Mouse (Mus musculus) embryonic fibroblast, embryonic 13.5 days (primary cell): ENCODE data around the gene Nup62.
A peak's percentile ranks its signal among the peaks of the same experiment; 100 is the strongest.

ENCODE experiments used
- CTCF ChIP-seq: IDR thresholded peaks from 2 replicates; pipeline ENCODE4 v1.5.1; 2011; ENCODE audit warnings: mild to moderate bottlenecking, control low read depth, low read length, moderate library complexity, borderline replicate concordance; ENCODE audit not compliant: insufficient read depth
- POLR2A ChIP-seq: IDR thresholded peaks from 2 replicates; pipeline ENCODE4 v1.6.1; 2011; ENCODE audit warnings: low read depth, mild to moderate bottlenecking, control low read depth, low read length, moderate library complexity

DNA sequence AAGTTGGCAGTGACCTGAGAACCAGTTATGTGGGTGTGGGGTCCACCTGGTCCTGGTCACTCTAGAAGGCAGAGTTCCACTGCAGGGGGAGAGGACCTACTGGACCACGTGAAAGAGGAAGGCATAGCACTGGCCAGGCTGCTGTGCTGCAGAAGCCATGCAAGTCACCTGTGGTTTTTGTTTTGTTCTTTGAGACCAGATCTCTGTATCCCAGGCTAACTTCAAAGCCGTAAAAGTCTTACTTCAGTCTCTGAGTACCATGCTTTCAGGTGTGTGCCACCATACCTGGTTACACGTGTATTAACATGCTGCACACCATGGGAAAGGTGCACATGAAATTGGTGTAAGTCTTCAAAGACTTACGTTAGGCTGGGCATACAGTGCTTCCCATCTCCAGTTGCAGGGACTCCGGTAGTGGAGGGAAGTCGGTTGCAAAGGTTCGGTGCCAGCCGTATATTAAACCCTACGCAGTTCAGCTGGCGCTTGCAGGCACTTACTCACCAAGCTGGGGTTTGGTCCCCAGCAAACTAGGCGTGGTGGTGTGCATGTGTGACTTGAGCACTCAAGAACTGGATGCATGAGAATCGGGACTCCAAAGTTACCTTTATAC is 35.8 kb downstream of the Nup62 start:
- TF ChIP-seq CTCF (no peak), POLR2A (0 out of 2 replicates have a peak, but pooled peaks have one; percentile 23)
